Mouse (Mus musculus) liver, embryonic 16.5 days (tissue): Measurements from ENCODE around the gene Nif3l1. TPM values are rescaled to one million over a fixed set of nuclear protein-coding genes. Genes with fewer than 3 reads are reported as not detected.
A peak's percentile ranks its signal among the peaks of the same experiment; 100 is the strongest.

Experiments
- ATAC-seq: fragments of 200-750 bp; cut with Nextera tagmentation; 2 replicates; pipeline ENCODE4 v1.8.0; 2017; ENCODE audit warnings: low read depth, mild to moderate bottlenecking, moderate number of reproducible peaks, moderate library complexity
- H3K27ac ChIP-seq: fragments of 300-500 bp; sonication (generic); 2 replicates; pipeline ENCODE4 v1.5.1; 2014; ENCODE audit warnings: mild to moderate bottlenecking, low read length
- H3K27me3 ChIP-seq: fragments of 300-500 bp; sonication (generic); 2 replicates; pipeline ENCODE4 v1.6.1; 2014; ENCODE audit warnings: low read depth, low read length, mixed read lengths; ENCODE audit not compliant: control insufficient read depth, insufficient read depth
- H3K36me3 ChIP-seq: fragments of 300-500 bp; sonication (generic); 2 replicates; pipeline ENCODE4 v1.6.1; 2014; ENCODE audit warnings: mild to moderate bottlenecking; ENCODE audit not compliant: control insufficient read depth, insufficient read depth
- H3K4me1 ChIP-seq: fragments of 300-500 bp; sonication (generic); 2 replicates; pipeline ENCODE4 v1.6.1; 2014; ENCODE audit warnings: low read depth, low read length, mixed read lengths; ENCODE audit not compliant: control insufficient read depth
- H3K4me2 ChIP-seq: fragments of 300-500 bp; sonication (generic); 2 replicates; pipeline ENCODE4 v1.6.1; 2014; ENCODE audit warnings: low read depth, low read length, mixed read lengths
- H3K4me3 ChIP-seq: fragments of 300-500 bp; sonication (generic); 2 replicates; pipeline ENCODE4 v1.5.1; 2014; ENCODE audit warnings: low read depth, mild to moderate bottlenecking, low read length
- H3K9ac ChIP-seq: fragments of 300-500 bp; sonication (generic); 2 replicates; pipeline ENCODE4 v1.6.1; 2014; ENCODE audit warnings: low read depth, low read length
- H3K9me3 ChIP-seq: fragments of 300-500 bp; sonication (generic); replicated peaks from 2 replicates; pipeline ENCODE4 v1.6.1; 2016; ENCODE audit warnings: low read length; ENCODE audit not compliant: control insufficient read depth
- WGBS: fragments of 180-500 bp; shearing (Covaris S2); extraction: QIAGEN DNeasy Blood & Tissue Kit; methylation state at CpG from one replicate; pipeline ENCODE4 v1.1.7; 2014; ENCODE audit not compliant: insufficient replicate concordance; 5-methylcytosine and 5-hydroxymethylcytosine counted together
- polyA plus RNA-seq: library from polyadenylated mRNA; unstranded; fragments of >200 nt; fragmentation: Nextera tagmentation; extraction: Ambion mirVana; gene quantifications from 2 replicates; pipeline ENCODE4 v1.2.1, GENCODE M21; 2015

Nif3l1 gene
- polyA plus RNA-seq, 1 experiment from 2014 or later: 11.5 TPM

- Histone ChIP-seq H3K4me2 (peak overlapping the region; percentile 84), H3K9me3 (no peaks in the 10 kb centered on the region), H3K4me3 (peak overlapping the region; percentile 72), H3K27me3 (no peaks in the 10 kb centered on the region), H3K9ac (peak overlapping the region; percentile 75), H3K4me1 (peaks cover 8% of the 10 kb centered on the region), H3K27ac (peak overlapping the region; percentile 70), H3K36me3 (no peaks in the 10 kb centered on the region)
- 10% methylated on average over 10 of the region's 10 CpGs for WGBS
- no peak for ATAC-seq
These were observed 260 bp upstream of the Nif3l1 start for GRCm38 (mm10) chr1:58444691-58445090.

- Histone ChIP-seq H3K9ac (peak overlapping the region; percentile 75), H3K36me3 (no peaks in the 10 kb centered on the region), H3K4me2 (peak overlapping the region; percentile 84), H3K4me3 (peak overlapping the region; percentile 72), H3K27me3 (no peaks in the 10 kb centered on the region), H3K4me1 (peaks cover 8% of the 10 kb centered on the region), H3K9me3 (no peaks in the 10 kb centered on the region), H3K27ac (peak overlapping the region; percentile 70)
- WGBS: 4% methylated on average over 11 of the region's 11 CpGs
- ATAC-seq: no peak
These were observed 910 bp downstream of the Nif3l1 start for GRCm38 (mm10) chr1:58445861-58446260.

- Histone ChIP-seq H3K36me3 (no peaks in the 10 kb centered on the region; the same call in 1 of the 2 replicates), H3K4me3 (no peak overlapping the region), H3K27ac (no peak overlapping the region), H3K4me1 (peaks cover 8% of the 10 kb centered on the region), H3K4me2 (no peak overlapping the region), H3K9ac (no peak overlapping the region), H3K27me3 (no peaks in the 10 kb centered on the region), H3K9me3 (no peaks in the 10 kb centered on the region)
- WGBS: 87% methylated on average over 7 of the region's 7 CpGs
- ATAC-seq: no peak
These were observed 2.8 kb downstream of the Nif3l1 start for GRCm38 (mm10) chr1:58447766-58448165.

GRCm38 (mm10) chr1:58448396-58448795 lies 3.4 kb downstream of the Nif3l1 start:
- no peak for ATAC-seq
- Histone ChIP-seq H3K4me2 (no peak overlapping the region), H3K27ac (no peak overlapping the region), H3K9me3 (no peaks in the 10 kb centered on the region), H3K4me1 (peaks cover 8% of the 10 kb centered on the region), H3K9ac (no peak overlapping the region), H3K36me3 (peaks cover 4% of the 10 kb centered on the region; the same call in 1 of the 2 replicates), H3K27me3 (no peaks in the 10 kb centered on the region), H3K4me3 (no peak overlapping the region)
- 73% methylated on average over 7 of the region's 7 CpGs for WGBS

- Histone ChIP-seq H3K4me2 (no peak overlapping the region), H3K27me3 (no peaks in the 10 kb centered on the region), H3K9ac (no peak overlapping the region), H3K4me3 (no peak overlapping the region), H3K4me1 (no peaks in the 10 kb centered on the region), H3K36me3 (peaks cover 10% of the 10 kb centered on the region), H3K27ac (no peak overlapping the region), H3K9me3 (no peaks in the 10 kb centered on the region)
- no peak for ATAC-seq
- 68% methylated on average over 6 of the region's 6 CpGs for WGBS
These were observed 9.4 kb downstream of the Nif3l1 start for GRCm38 (mm10) chr1:58454316-58454715.

GRCm38 (mm10) chr1:58458175-58458574 lies 13.2 kb downstream of the Nif3l1 start:
- Histone ChIP-seq H3K4me2 (no peak overlapping the region), H3K4me1 (no peaks in the 10 kb centered on the region), H3K9me3 (no peaks in the 10 kb centered on the region), H3K9ac (no peak overlapping the region), H3K27ac (no peak overlapping the region), H3K4me3 (no peak overlapping the region), H3K36me3 (peaks cover 22% of the 10 kb centered on the region), H3K27me3 (no peaks in the 10 kb centered on the region)
- no peak for ATAC-seq
- 80% methylated on average over 5 of the region's 5 CpGs for WGBS

GRCm38 (mm10) chr1:58458867-58459266 lies 13.9 kb downstream of the Nif3l1 start:
- Histone ChIP-seq H3K4me3 (no peak overlapping the region), H3K36me3 (peaks cover 25% of the 10 kb centered on the region), H3K27ac (no peak overlapping the region), H3K9me3 (no peaks in the 10 kb centered on the region), H3K27me3 (no peaks in the 10 kb centered on the region), H3K9ac (no peak overlapping the region), H3K4me1 (no peaks in the 10 kb centered on the region), H3K4me2 (no peak overlapping the region)
- WGBS: 82% methylated on average over 2 of the region's 2 CpGs
- ATAC-seq: no peak

- no peak overlapping the region for H3K4me3 ChIP-seq
- no peak overlapping the region for H3K4me2 ChIP-seq
- H3K9ac ChIP-seq: no peak overlapping the region
- peaks cover 37% of the 10 kb centered on the region for H3K36me3 ChIP-seq
- no peak overlapping the region for H3K27ac ChIP-seq
- no peaks in the 10 kb centered on the region for H3K4me1 ChIP-seq
- H3K9me3 ChIP-seq: no peaks in the 10 kb centered on the region
- ATAC-seq: peak; percentile 13; the same call in 1 of the 2 replicates
- H3K27me3 ChIP-seq: no peaks in the 10 kb centered on the region
- 78% methylated on average over 3 of the region's 3 CpGs for WGBS
These were observed 15.6 kb downstream of the Nif3l1 start for GRCm38 (mm10) chr1:58460566-58460965.

GRCm38 (mm10) chr1:58463935-58464334 lies 19.0 kb downstream of the Nif3l1 start:
- H3K9ac ChIP-seq: no peak overlapping the region
- H3K27ac ChIP-seq: no peak overlapping the region
- H3K4me2 ChIP-seq: no peak overlapping the region
- no peaks in the 10 kb centered on the region for H3K27me3 ChIP-seq
- 90% methylated on average over 2 of the region's 2 CpGs for WGBS
- H3K36me3 ChIP-seq: peaks cover 45% of the 10 kb centered on the region
- H3K4me3 ChIP-seq: no peak overlapping the region
- no peaks in the 10 kb centered on the region for H3K9me3 ChIP-seq
- no peaks in the 10 kb centered on the region for H3K4me1 ChIP-seq
- no peak for ATAC-seq
